Mouse (Mus musculus) 416B (cell line): ENCODE measurements around the gene Gm5936.
A peak's percentile ranks its signal among the peaks of the same experiment; 100 is the strongest.
"Not testable (repeated sequence)": the region's sequence is repeated elsewhere in the genome, so short reads cannot be mapped to it uniquely, and the experiment has no call there.

Experiments
- DNase-seq: peaks from one replicate; pipeline ENCODE4 v3.0.0; 2011; ENCODE audit warnings: low read depth

Gm5936 gene

DNA sequence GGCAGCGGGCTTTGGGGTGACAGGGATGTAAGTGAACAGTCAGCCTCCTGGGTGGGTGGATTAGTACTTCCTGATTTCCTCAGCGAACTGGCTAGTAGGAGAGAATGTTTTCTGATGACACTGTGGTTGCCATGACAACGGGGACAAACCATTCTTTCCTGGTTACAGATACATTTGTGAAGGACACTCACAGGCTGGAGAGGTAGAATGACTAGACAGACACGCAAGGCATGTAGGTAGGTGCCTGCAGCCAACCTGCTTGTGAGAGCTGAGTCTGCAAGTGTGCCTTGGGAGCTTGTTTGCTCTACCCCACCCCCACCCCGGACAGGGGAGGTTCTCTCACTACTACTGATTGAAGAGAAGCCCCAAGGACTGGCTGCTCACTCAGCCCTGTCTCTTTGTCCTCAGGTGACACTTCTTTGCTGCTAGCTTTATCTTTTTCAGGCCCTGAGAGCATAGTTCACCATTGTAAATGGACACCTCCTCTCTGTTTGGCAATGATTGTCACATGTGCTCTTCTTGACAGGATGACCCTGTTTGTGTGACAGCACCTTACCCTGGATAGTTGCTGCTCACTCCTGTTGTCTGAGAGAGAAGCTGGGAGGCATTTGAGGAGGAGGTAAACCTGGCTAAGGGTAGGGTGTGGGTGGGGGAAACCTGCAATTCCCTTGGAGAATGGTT is at the start of gene Gm5936:
Gm5936 (plus strand) TSS at position 355 of the 681 bp plus-strand sequence.
- not testable (repeated sequence) for DNase-seq

DNA sequence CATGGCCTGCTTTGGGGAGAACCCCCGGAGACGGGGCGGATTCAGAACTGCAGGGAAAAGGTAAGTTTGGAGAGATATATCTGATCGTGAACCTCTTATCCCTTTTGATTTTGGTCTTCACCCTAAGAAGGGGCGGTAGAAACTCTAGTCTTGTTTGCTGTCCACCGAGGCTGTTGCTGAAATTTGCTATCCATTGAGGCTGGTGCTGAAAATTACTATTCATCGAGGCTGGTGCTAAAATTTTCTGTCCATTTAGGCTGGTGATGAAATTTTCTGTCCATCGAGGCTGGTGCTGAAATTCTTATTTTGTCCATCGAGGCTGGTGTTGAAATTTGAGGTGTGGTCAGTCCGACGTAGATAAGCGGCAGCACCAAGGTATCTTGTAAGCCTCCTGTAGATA is 19.1 kb downstream of the Gm5936 start:
- DNase-seq = peak; percentile 24

DNA sequence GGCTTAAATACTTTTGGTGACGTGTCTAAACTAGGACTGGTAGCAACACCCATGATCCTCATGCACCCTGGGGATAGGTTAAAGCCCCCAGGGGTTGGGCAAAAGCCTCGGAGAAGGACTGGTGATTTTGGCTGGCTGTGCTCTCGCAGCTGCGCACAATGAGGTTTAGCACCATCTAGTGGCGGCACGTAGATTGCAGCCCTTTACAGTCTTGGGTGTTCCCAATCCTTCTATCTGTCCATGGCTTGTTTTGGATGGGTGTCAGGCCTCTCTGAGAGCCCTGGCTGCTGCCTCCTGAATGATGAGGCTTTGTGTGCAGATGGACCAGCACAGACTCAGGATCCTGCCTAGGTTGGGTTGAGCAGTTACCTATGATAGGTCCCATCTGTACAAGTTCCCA is 43.1 kb downstream of the Gm5936 start:
- DNase-seq = not testable (repeated sequence)
